Mouse (Mus musculus) heart, embryonic 16.5 days (tissue): ENCODE results near the gene Per1. TPM values are rescaled to one million over a fixed set of nuclear protein-coding genes. Genes with fewer than 3 reads are reported as not detected.
A peak's percentile ranks its signal among the peaks of the same experiment; 100 is the strongest.

Experiments used
- ATAC-seq: fragments of 200-750 bp; cut with Nextera tagmentation; replicated peaks from 2 replicates; pipeline ENCODE4 v1.8.0; 2017; ENCODE audit warnings: moderate number of reproducible peaks; ENCODE audit not compliant: insufficient read depth, low FRiP score; ENCODE audit errors: extremely low read depth
- H3K27ac ChIP-seq: fragments of 300-500 bp; sonication (generic); 2 replicates; pipeline ENCODE4 v1.5.1; 2014; ENCODE audit warnings: mild to moderate bottlenecking, low read length, control low read depth, moderate library complexity
- H3K27me3 ChIP-seq: fragments of 300-500 bp; sonication (generic); 2 replicates; pipeline ENCODE4 v1.6.1; 2014; ENCODE audit warnings: low read length, mixed read lengths; ENCODE audit not compliant: control insufficient read depth, insufficient read depth
- H3K36me3 ChIP-seq: fragments of 300-500 bp; sonication (generic); 2 replicates; pipeline ENCODE4 v1.6.1; 2014; ENCODE audit not compliant: control insufficient read depth, insufficient read depth
- H3K4me1 ChIP-seq: fragments of 300-500 bp; sonication (generic); 2 replicates; pipeline ENCODE4 v1.6.1; 2014; ENCODE audit warnings: low read length, mixed read lengths; ENCODE audit not compliant: control insufficient read depth, insufficient read depth
- H3K4me2 ChIP-seq: fragments of 300-500 bp; sonication (generic); 2 replicates; pipeline ENCODE4 v1.6.1; 2014; ENCODE audit warnings: low read depth, mild to moderate bottlenecking, control low read depth, low read length
- H3K4me3 ChIP-seq: fragments of 300-500 bp; sonication (generic); 2 replicates; pipeline ENCODE4 v1.5.1; 2014; ENCODE audit warnings: mild to moderate bottlenecking, control low read depth, low read length
- H3K9ac ChIP-seq: fragments of 300-500 bp; sonication (generic); 2 replicates; pipeline ENCODE4 v1.6.1; 2014; ENCODE audit warnings: low read length, control low read depth
- H3K9me3 ChIP-seq: fragments of 300-500 bp; sonication (generic); replicated peaks from 2 replicates; pipeline ENCODE4 v1.6.1; 2016; ENCODE audit warnings: low read length; ENCODE audit not compliant: control insufficient read depth
- WGBS: fragments of 180-500 bp; shearing (Covaris S2); extraction: QIAGEN DNeasy Blood & Tissue Kit; methylation state at CpG from one replicate; pipeline ENCODE4 v1.1.7; 2014; 5-methylcytosine and 5-hydroxymethylcytosine counted together
- polyA plus RNA-seq: library from polyadenylated mRNA; unstranded; fragments of >200 nt; fragmentation: Nextera tagmentation; extraction: Ambion mirVana; gene quantifications from 2 replicates; pipeline ENCODE4 v1.2.1, GENCODE M21; 2015

Per1 gene
- polyA plus RNA-seq, 1 experiment from 2014 or later, result 19.6 TPM

- 89% methylated on average over 5 of the region's 5 CpGs for WGBS
Observed at GRCm38 (mm10) chr11:69148451-69148960, 53.5 kb downstream of the Per1 start.

GRCm38 (mm10) chr11:69149728-69150127, 54.7 kb downstream of the Per1 start:
- Histone ChIP-seq H3K4me2 (no peak overlapping the region), H3K4me3 (no peak overlapping the region), H3K36me3 (no peaks in the 10 kb centered on the region), H3K9me3 (no peaks in the 10 kb centered on the region), H3K4me1 (no peaks in the 10 kb centered on the region), H3K9ac (no peak overlapping the region), H3K27ac (no peak overlapping the region), H3K27me3 (no peaks in the 10 kb centered on the region)
- no peak for ATAC-seq
- 50% methylated on average over 6 of the region's 6 CpGs for WGBS

More at GRCm38 (mm10) chr11:69148451-69148960, 53.5 kb downstream of the Per1 start:
- Histone ChIP-seq H3K4me1 (no peaks in the 10 kb centered on the region), H3K27ac (no peak overlapping the region), H3K9ac (no peak overlapping the region), H3K36me3 (no peaks in the 10 kb centered on the region), H3K9me3 (no peaks in the 10 kb centered on the region), H3K27me3 (no peaks in the 10 kb centered on the region), H3K4me2 (no peak overlapping the region), H3K4me3 (no peak overlapping the region)
- ATAC-seq, result no peak

DNA sequence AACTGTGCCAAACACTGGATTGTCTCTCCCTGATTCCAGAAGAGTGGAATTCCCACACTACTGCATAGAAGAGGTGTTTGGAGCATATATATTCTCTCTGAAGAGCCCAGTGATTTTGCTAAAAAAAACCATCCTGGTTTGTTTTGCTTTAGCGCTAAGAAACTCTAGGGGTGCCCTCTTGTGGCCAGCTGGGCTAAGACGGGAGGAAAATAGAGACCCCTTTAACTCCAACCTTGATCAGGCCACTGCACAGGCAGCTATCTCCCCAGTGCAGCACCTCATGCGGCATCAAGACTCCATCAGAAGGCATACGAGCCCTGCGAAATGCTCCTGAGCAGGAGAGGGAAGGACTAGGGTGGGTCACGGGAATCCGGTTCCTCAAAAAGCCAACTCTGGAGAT, 55.4 kb downstream of the Per1 start:
- Histone ChIP-seq H3K27me3 (0 out of 2 replicates have a peak, but pooled peaks cover 4% of the 10 kb centered on the region), H3K9me3 (no peaks in the 10 kb centered on the region), H3K4me2 (peak overlapping the region; percentile 54), H3K4me1 (no peaks in the 10 kb centered on the region), H3K9ac (peak overlapping the region; percentile 32; the same call in 1 of the 2 replicates), H3K4me3 (peak overlapping the region; percentile 27), H3K36me3 (no peaks in the 10 kb centered on the region), H3K27ac (no peak overlapping the region)
- 7% methylated on average over 7 of the region's 7 CpGs for WGBS
- ATAC-seq, result no peak

GRCm38 (mm10) chr11:69151004-69151403, 56.0 kb downstream of the Per1 start:
- peak overlapping the region; percentile 32; the same call in 1 of the 2 replicates for H3K9ac ChIP-seq
- 46% methylated on average over 6 of the region's 6 CpGs for WGBS
- H3K27ac ChIP-seq, result no peak overlapping the region
- peak overlapping the region; percentile 54 for H3K4me2 ChIP-seq
- no peaks in the 10 kb centered on the region for H3K4me1 ChIP-seq
- H3K27me3 ChIP-seq, result 0 out of 2 replicates have a peak, but pooled peaks cover 4% of the 10 kb centered on the region
- no peaks in the 10 kb centered on the region for H3K9me3 ChIP-seq
- no peaks in the 10 kb centered on the region for H3K36me3 ChIP-seq
- ATAC-seq, result no peak
- peak overlapping the region; percentile 27 for H3K4me3 ChIP-seq

- Histone ChIP-seq H3K9me3 (no peaks in the 10 kb centered on the region), H3K27ac (no peak overlapping the region), H3K4me3 (no peak overlapping the region), H3K27me3 (peaks cover 30% of the 10 kb centered on the region), H3K9ac (no peak overlapping the region), H3K36me3 (no peaks in the 10 kb centered on the region), H3K4me1 (no peaks in the 10 kb centered on the region), H3K4me2 (no peak overlapping the region)
- 76% methylated on average over 8 of the region's 8 CpGs for WGBS
- no peak for ATAC-seq
Observed at GRCm38 (mm10) chr11:69153831-69154230, 58.8 kb downstream of the Per1 start.

DNA sequence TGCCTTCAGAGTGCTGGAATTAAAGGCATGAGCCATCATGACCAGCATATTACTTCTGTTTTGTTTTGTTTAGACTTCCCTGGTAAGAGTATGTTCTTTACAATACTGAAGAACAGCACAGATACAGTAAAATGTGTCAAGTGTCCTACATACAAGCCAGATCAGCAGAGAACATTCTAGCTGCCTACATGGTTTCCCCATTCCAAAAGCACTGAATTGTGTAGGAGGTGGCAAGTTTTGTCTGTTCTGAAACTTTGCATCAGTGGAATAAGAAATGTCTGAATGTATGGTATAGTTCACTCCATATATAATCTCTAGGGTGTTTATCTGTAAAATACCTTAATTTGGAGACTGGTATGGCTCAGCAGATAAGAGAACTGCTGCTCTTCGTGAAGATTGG, 60.3 kb downstream of the Per1 start:
- H3K9ac ChIP-seq, result no peak overlapping the region
- 26% methylated on average over 1 of the region's 1 CpGs for WGBS
- no peaks in the 10 kb centered on the region for H3K36me3 ChIP-seq
- no peak overlapping the region for H3K4me3 ChIP-seq
- no peaks in the 10 kb centered on the region for H3K4me1 ChIP-seq
- H3K4me2 ChIP-seq, result no peak overlapping the region
- H3K27ac ChIP-seq, result no peak overlapping the region
- H3K9me3 ChIP-seq, result no peaks in the 10 kb centered on the region
- H3K27me3 ChIP-seq, result peaks cover 34% of the 10 kb centered on the region
- ATAC-seq, result no peak

DNA sequence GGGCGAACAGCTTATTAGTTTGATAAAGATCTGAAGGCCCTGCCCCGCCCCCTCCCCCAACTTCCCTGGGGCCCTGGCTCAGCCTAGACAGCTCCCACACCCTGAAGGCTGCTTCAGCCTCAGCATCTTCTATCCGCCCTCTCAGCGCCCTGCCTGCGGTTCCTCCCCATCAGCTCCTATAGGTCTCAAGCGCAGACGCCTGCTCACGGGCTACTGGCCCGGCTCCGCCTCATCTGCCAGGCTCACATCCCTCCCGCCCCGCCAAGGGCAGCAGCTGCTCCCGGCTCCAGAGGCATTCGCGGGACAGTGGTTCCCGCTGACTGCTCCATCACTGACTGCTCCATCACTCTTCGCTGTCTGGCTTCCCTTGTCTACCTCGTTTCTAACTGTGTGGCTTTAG, 61.8 kb downstream of the Per1 start, which contains the start of gene Alox12b:
Gene Alox12b, plus strand, starts transcription at position 190 of the 400 bp plus-strand sequence.
- H3K27me3 ChIP-seq, result peaks cover 34% of the 10 kb centered on the region
- 2% methylated on average over 18 of the region's 18 CpGs for WGBS
- ATAC-seq, result no peak
- H3K9ac ChIP-seq, result no peak within 1 kb of the TSS
- H3K27ac ChIP-seq, result no peak within 1 kb of the TSS
- no peak within 1 kb of the TSS for H3K4me3 ChIP-seq
- no peaks in the 10 kb centered on the region for H3K36me3 ChIP-seq
- no peaks in the 10 kb centered on the region for H3K4me1 ChIP-seq
- H3K9me3 ChIP-seq, result no peaks in the 10 kb centered on the region
- H3K4me2 ChIP-seq, result no peak within 1 kb of the TSS

Other genes starting within 250 kb of the Per1 start
- 75.4 and 79.4 TPM in 2 replicates for gene Ndel1, start 223.4 kb upstream of the Per1 start, polyA plus RNA-seq
- 0.09 and 0.13 TPM in 2 replicates for gene Rnf222, start 206.7 kb upstream of the Per1 start, polyA plus RNA-seq
- gene Rpl26, start 193.6 kb upstream of the Per1 start, polyA plus RNA-seq, result 505 and 551 TPM in 2 replicates
- not detected in 2 replicates for gene Odf4, start 168.1 kb upstream of the Per1 start, polyA plus RNA-seq
- gene Arhgef15, start 137.7 kb upstream of the Per1 start, polyA plus RNA-seq, result 13.1 and 15.4 TPM in 2 replicates
- gene Slc25a35, start 127.1 kb upstream of the Per1 start, polyA plus RNA-seq, result 1.7 and 2.2 TPM in 2 replicates
- gene Rangrf, start 120.0 kb upstream of the Per1 start, polyA plus RNA-seq, result 79.2 and 84.3 TPM in 2 replicates
- gene Pfas, start 86.8 kb upstream of the Per1 start, polyA plus RNA-seq, result 16.7 and 19.2 TPM in 2 replicates
- 44.4 and 49.5 TPM in 2 replicates for gene Ctc1, start 79.3 kb upstream of the Per1 start, polyA plus RNA-seq
- 85.7 and 95.3 TPM in 2 replicates for gene Aurkb, start 49.6 kb upstream of the Per1 start, polyA plus RNA-seq
- gene Borcs6, start 35.5 kb upstream of the Per1 start, polyA plus RNA-seq, result 11.2 and 12.0 TPM in 2 replicates
- gene Tmem107, start 24.4 kb upstream of the Per1 start, polyA plus RNA-seq, result 43.3 and 46.5 TPM in 2 replicates
- 84.1 and 91.1 TPM in 2 replicates for gene Vamp2, start 6.7 kb upstream of the Per1 start, polyA plus RNA-seq
- gene Hes7, start 25.2 kb downstream of the Per1 start, polyA plus RNA-seq, result 0.50 TPM in 2 replicates
- gene 9130213A22Rik, start 27.4 kb downstream of the Per1 start, polyA plus RNA-seq, result 0.41 and 0.72 TPM in 2 replicates
- 0.08 and 0.26 TPM in 2 replicates for gene Aloxe3, start 30.7 kb downstream of the Per1 start, polyA plus RNA-seq
- gene Alox12b, start 61.8 kb downstream of the Per1 start, polyA plus RNA-seq, result not detected in 2 replicates
- 1.7 TPM in 2 replicates for gene Alox8, start 102.6 kb downstream of the Per1 start, polyA plus RNA-seq
- 0.05 and 0.10 TPM in 2 replicates for gene Gucy2e, start 141.8 kb downstream of the Per1 start, polyA plus RNA-seq
- gene Cntrob, start 228.6 kb downstream of the Per1 start, polyA plus RNA-seq, result 16.1 and 16.2 TPM in 2 replicates
- 176 and 179 TPM in 2 replicates for gene Trappc1, start 228.8 kb downstream of the Per1 start, polyA plus RNA-seq
- 0.79 and 1.2 TPM in 2 replicates for gene Kcnab3, start 231.0 kb downstream of the Per1 start, polyA plus RNA-seq
- gene Rnf227, start 245.2 kb downstream of the Per1 start, polyA plus RNA-seq, result 6.5 TPM in 2 replicates